Mouse (Mus musculus) regulatory T cell (primary cell): Measurements from ENCODE around the gene Gm42688.

Experiments used
- in situ Hi-C: fragments of 300-600 bp; cut with MboI, MseI; formaldehyde crosslinking; loops from one replicate; pipeline ENCODE4 v1.15.1; 2025; ENCODE audit warnings: high pct_unique_total_duplicates

Gm42688 gene

DNA sequence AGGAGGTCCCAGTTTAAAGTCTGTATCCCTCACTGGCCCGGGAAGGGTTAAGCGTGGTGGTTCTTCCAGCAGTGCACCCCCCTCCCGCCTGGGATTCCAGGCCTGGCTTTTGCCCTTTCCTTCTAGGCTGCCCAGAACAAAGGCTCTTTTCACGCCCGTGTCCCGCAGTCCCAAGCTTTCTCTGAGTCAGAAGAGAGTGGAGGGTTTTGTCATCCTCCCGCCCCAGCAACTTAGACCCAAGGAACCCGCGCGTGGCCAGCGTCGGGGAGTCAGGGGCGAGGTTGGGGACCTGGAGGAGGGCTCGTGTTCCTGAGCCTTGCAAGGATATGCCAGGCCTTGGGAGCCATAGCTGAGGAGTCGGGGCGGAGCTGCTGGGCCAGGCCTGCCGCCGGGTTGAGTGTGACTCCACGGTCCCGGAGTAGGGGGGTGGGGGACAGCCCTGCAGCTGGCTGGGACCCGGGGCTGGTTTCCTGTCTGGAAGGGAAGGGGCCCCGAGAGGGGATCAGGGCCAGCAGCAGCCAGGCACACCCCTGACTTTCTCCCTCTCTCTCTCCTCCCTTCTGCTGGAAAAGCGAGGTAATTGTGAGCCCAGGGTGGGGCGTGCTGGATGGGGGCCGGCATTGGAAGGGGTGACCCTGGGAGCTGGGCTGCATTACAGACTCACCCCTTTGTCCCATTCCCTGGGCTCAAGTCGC, 35.6 kb downstream of the Gm42688 start:
- in situ Hi-C loops, result no loop called here

DNA sequence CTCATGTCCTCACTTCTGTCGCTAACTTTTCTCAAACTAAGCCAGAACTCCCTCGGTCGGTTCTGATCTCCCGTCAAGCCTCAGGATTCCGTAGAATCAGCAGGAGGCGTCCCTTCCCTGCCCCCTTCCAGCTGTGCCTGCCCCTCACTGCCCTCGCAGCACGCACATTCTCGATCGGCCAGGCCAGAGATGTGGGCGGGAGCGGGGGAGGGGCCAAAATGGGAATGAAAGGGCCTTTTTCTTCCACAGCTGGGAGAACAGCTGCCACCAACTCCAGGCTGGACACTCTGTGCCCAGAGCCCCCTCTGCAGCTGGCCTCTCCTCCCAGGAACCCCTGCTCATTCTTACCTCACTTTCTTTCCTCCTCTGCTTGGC, 36.1 kb downstream of the Gm42688 start:
- in situ Hi-C loops, result no loop called here

- in situ Hi-C loops, result no loop called here
Observed at GRCm38 (mm10) chr6:83138056-83138455, 36.6 kb downstream of the Gm42688 start.

DNA sequence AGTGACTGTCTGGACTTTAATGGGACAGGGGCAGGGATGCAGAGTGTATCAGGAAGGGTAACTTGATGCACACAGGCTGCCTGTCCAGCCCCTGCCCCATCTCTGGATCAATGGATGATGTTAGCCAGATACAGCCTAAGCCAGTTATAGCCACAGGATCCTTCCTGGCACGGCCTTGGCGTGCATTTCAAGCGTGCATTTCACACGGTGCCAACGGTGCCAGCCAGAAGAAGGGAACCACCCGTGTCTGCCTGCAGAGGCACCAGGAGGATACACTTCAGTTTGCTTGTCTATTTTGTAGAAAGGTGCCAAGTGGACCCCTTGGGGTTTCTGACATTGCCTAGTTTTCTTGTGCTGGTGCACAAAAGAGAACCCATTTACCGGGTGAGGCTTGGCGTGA, 38.6 kb downstream of the Gm42688 start:
- in situ Hi-C loops, result no loop called here

- in situ Hi-C loops, result no loop called here
Observed at GRCm38 (mm10) chr6:83141636-83142035, 40.2 kb downstream of the Gm42688 start.

- in situ Hi-C loops, result no loop called here
Observed at GRCm38 (mm10) chr6:83142211-83142731, 40.9 kb downstream of the Gm42688 start.

DNA sequence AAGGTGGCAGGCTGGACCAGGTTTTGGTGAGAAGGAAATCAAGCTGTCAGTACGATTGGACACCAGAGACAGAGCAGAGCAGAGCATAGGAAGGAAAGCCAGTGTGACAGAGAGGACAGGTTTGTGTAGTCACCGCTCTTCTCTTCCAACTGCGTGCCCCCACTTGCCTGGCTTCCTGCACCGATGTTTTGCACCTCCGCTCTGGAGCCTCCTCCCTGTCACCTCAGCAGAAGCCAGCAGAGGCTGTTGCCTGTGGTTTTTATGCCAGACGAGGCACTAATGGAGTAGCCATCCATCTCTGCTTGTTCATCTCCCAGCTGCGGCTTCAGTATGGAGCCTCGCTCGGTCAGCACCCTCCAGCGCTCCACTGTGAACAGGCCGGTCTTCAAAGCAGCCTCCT, 41.5 kb downstream of the Gm42688 start:
- in situ Hi-C loops, result no loop called here

DNA sequence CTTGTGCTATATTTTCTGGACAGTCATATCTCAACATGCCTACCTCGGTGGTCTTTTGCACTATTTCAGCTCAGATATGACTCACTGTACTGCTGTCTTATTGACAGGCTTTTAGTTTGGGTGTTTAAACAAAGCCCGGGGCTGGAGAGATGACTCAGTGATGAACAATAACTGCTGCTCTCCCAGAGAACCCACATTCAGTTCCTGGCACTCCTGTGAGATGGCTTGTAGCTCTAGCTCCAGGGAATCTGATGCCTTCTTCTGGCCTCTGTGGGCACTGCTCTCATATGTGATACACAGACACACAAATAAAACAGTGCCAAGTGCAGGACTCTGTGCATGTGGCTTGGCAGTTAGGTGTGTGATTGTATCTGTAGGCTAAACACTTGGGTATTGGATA, 43.8 kb downstream of the Gm42688 start:
- in situ Hi-C loops, result no loop called here

DNA sequence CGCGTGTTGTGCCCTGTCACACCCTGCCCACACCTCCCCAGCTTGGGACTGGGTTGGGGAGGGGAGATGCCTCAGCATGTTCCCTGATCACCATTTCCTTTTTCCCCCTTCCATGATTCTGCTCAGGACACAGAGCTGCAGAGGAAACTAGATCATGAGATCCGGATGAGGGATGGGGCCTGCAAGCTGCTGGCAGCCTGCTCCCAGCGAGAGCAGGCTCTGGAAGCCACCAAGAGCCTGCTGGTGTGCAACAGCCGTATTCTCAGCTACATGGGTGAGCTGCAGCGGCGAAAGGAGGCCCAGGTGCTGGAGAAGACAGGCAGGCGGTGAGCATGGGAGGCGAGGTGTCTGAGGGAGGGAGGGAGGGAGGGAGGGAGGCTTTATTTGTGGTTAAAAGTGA, 44.4 kb downstream of the Gm42688 start:
- in situ Hi-C loops, result no loop called here

DNA sequence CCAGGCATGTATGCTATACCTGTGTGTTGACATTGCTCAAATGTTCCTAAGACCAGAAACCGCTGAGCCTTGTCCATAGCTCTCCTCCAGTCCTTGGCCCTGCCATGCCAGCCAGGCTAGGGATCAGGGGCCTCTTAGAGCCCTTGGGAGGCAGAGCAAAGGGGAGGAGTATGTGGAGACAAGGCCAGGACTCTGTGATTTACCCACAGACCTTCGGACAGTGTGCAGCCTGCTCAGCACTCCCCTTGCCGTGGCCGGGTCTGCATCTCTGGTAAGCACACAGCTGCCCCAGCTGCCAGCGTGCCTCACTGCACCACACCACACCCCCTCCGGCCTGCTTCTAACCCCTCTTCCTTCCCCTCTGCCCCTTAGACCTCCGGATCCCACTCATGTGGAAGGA, 45.9 kb downstream of the Gm42688 start:
- in situ Hi-C loops, result no loop called here

GRCm38 (mm10) chr6:83151721-83152120, 50.3 kb downstream of the Gm42688 start:
- in situ Hi-C loops, result no loop called here

- in situ Hi-C loops, result no loop called here
Observed at GRCm38 (mm10) chr6:83153038-83153437, 51.6 kb downstream of the Gm42688 start.

GRCm38 (mm10) chr6:83153485-83153884, 52.1 kb downstream of the Gm42688 start:
- in situ Hi-C loops, result no loop called here

DNA sequence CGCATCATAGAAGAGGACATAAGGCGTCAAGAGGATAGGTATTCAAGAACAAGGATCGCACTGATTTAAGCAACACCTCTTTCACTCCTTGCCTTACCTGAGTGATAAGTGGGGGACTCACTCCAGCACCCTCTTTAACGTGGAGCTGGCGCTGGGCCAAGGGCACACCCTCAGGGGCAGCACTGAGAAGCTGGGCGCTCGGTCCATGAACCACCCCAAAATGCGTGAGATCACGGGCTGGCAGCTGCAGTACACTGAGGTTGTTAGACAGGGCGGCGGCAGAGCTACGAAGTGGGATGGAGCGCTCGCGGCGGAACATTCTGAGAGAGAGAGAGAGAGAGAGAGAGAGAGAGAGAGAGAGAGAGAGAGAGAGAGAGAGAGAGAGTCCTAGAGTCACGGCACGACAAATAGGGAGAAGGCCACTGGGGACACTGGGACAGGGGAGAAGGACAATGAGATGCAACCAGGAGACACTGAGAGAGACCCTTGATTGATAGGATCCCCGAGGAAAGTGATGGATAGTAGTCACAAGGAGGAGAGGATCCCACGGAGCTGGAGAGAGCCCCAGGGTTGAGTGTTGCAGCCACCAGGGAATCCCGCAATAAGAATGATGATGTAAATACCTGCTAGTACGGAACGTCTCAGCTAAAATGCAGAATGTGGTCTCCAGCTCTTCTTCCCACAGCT, 54.3 kb downstream of the Gm42688 start:
- in situ Hi-C loops, result loop anchor here (5.0 kb wide), 1 partner anchor 48 kb away; the partner anchor contains the start of gene Mrpl53

DNA sequence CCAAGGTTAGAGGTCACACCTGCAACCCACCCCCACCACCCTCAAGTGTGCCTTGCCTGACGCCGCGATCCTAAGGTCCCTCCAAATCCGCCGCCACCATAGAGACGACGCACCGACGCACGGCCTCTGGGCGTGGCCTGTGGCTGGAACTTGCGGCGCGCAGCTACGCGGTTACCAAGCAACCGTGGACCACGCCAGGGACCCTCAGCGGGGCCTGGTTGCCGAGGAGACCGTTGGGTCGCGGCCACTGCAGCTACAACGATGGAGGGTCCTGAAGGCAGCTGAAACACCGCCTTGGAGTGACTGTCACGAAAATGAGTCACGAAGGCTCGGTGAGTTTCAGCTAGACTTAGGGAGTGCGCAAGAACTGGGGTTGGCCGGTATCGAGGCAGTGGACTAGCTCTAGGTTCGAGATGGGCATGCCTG, 54.9 kb downstream of the Gm42688 start, which contains the start of the genes Wdr54 and 1700003E16Rik:
TSS of gene Wdr54 (minus strand) at position 139 of the 426 bp plus-strand sequence.
TSS of gene 1700003E16Rik (plus strand) at position 146 of the 426 bp plus-strand sequence.
- in situ Hi-C loops, result loop anchor here (5.0 kb wide), 1 partner anchor 49 kb away; the partner anchor contains the start of gene Mrpl53

- in situ Hi-C loops, result loop anchor here (5.0 kb wide), 1 partner anchor 52 kb away; the partner anchor contains the start of gene Mrpl53
Observed at GRCm38 (mm10) chr6:83159456-83159855, 58.0 kb downstream of the Gm42688 start.
